Mouse (Mus musculus) heart, postnatal 4 days (tissue): ENCODE results near the gene Ubxn10. TPM values are rescaled to one million over a fixed set of nuclear protein-coding genes. Genes with fewer than 3 reads are reported as not detected.

Source experiments
- total RNA-seq, 2 experiments: library from RNA; stranded (reverse); gene quantifications; 2 replicates each; pipeline ENCODE4 v1.2.3; 2021

The Ubxn10 gene
- total RNA-seq, 2 experiments from 2014 or later = 0.79 to 1.0 TPM

Other genes with a start within 250 kb of the Ubxn10 start
- gene Vwa5b1, start 101.3 kb downstream of the Ubxn10 start, total RNA-seq = not detected
- not detected for gene Pla2g2c, start 12.4 kb downstream of the Ubxn10 start, total RNA-seq
- under 1 TPM in 1 of 2 experiments, not detected in 1; 0.10 TPM for gene Pla2g2f, start 20.5 kb upstream of the Ubxn10 start, total RNA-seq
- gene Pla2g2d, start 38.6 kb upstream of the Ubxn10 start, total RNA-seq = not detected
- gene Pla2g5, start 126.3 kb upstream of the Ubxn10 start, total RNA-seq = 1 to 10 TPM; 7.9 to 8.6 TPM
- gene Gm13030, start 136.8 kb upstream of the Ubxn10 start, total RNA-seq = not detected
- under 1 TPM; 0.36 to 0.59 TPM for gene Pla2g2e, start 140.8 kb upstream of the Ubxn10 start, total RNA-seq
- gene Otud3, start 176.8 kb upstream of the Ubxn10 start, total RNA-seq = 1 to 10 TPM; 7.5 to 9.3 TPM
- not detected for gene Rnf186, start 229.9 kb upstream of the Ubxn10 start, total RNA-seq
- gene Tmco4, start 235.7 kb upstream of the Ubxn10 start, total RNA-seq = 10 to 100 TPM; 11.7 to 14.2 TPM